Mouse (Mus musculus) stomach, embryonic 15.5 days (tissue): ENCODE results near the gene 1110025L11Rik. TPM values are rescaled to one million over a fixed set of nuclear protein-coding genes. Genes with fewer than 3 reads are reported as not detected.
"Not testable (repeated sequence)": the region's sequence is repeated elsewhere in the genome, so short reads cannot be mapped to it uniquely, and the experiment has no call there.

Experiments
- ATAC-seq: fragments of 200-750 bp; cut with Nextera tagmentation; 2 replicates; pipeline ENCODE4 v1.8.0; 2017; ENCODE audit warnings: low read depth, moderate number of reproducible peaks, moderate TSS enrichment; ENCODE audit not compliant: insufficient read depth, low FRiP score
- H3K27ac ChIP-seq: fragments of 300-500 bp; sonication (generic); 2 replicates; pipeline ENCODE4 v1.5.1; 2015; ENCODE audit warnings: mild to moderate bottlenecking, inconsistent platforms
- H3K27me3 ChIP-seq: fragments of 300-500 bp; sonication (generic); replicated peaks from 2 replicates; pipeline ENCODE4 v1.6.1; 2015; ENCODE audit warnings: inconsistent platforms
- H3K36me3 ChIP-seq: fragments of 300-500 bp; sonication (generic); 2 replicates; pipeline ENCODE4 v1.6.1; 2015; ENCODE audit warnings: inconsistent platforms
- H3K4me1 ChIP-seq: fragments of 300-500 bp; sonication (generic); 2 replicates; pipeline ENCODE4 v1.6.1; 2015; ENCODE audit warnings: inconsistent platforms
- H3K4me2 ChIP-seq: fragments of 300-500 bp; sonication (generic); 2 replicates; pipeline ENCODE4 v1.6.1; 2015; ENCODE audit warnings: mild to moderate bottlenecking, inconsistent platforms
- H3K4me3 ChIP-seq: fragments of 300-500 bp; sonication (generic); replicated peaks from 2 replicates; pipeline ENCODE4 v1.5.1; 2015; ENCODE audit warnings: inconsistent platforms
- H3K9ac ChIP-seq: fragments of 300-500 bp; sonication (generic); 2 replicates; pipeline ENCODE4 v1.6.1; 2015; ENCODE audit warnings: inconsistent platforms
- H3K9me3 ChIP-seq: fragments of 300-500 bp; sonication (generic); 2 replicates; pipeline ENCODE4 v1.6.1; 2016; ENCODE audit warnings: inconsistent platforms
- WGBS: fragments of 180-500 bp; shearing (Covaris S2); methylation state at CpG from one replicate; pipeline ENCODE4 v1.1.7; 2015; 5-methylcytosine and 5-hydroxymethylcytosine counted together
- polyA plus RNA-seq: library from polyadenylated mRNA; unstranded; fragments of >200 nt; fragmentation: Nextera tagmentation; extraction: Ambion mirVana; gene quantifications from 2 replicates; pipeline ENCODE4 v1.2.1, GENCODE M21; 2015

The 1110025L11Rik gene
- not detected in 2 replicates for polyA plus RNA-seq

GRCm38 (mm10) chr16:89063902-89064301 is at the start of gene 1110025L11Rik:
Gene 1110025L11Rik (minus strand): TSS chr16:89064002.
- ATAC-seq, H3K4me2 ChIP-seq, H3K27ac ChIP-seq, H3K9me3 ChIP-seq, H3K4me1 ChIP-seq, H3K36me3 ChIP-seq, H3K9ac ChIP-seq, H3K27me3 ChIP-seq, H3K4me3 ChIP-seq: not testable (repeated sequence)
- no CpG with 5 or more reads among the region's 2 CpGs for WGBS

GRCm38 (mm10) chr16:89071041-89071440 is 7.2 kb upstream of the 1110025L11Rik start:
- H3K4me2 ChIP-seq, H3K9ac ChIP-seq, H3K36me3 ChIP-seq, ATAC-seq, H3K4me1 ChIP-seq, H3K9me3 ChIP-seq, H3K27ac ChIP-seq, H3K4me3 ChIP-seq, H3K27me3 ChIP-seq: not testable (repeated sequence)
- WGBS, result 69% methylated on average over 2 of the region's 2 CpGs

GRCm38 (mm10) chr16:89047783-89048182 is 16.0 kb downstream of the 1110025L11Rik start, which contains the start of gene Krtap6-5:
Gene Krtap6-5 (minus strand): TSS chr16:89047883.
- WGBS, result 76% methylated on average over 3 of the region's 3 CpGs
- no peaks in the 10 kb centered on the region for H3K27me3 ChIP-seq

GRCm38 (mm10) chr16:89041372-89041771 is 22.4 kb downstream of the 1110025L11Rik start, which contains the start of gene Gm10228:
Gene Gm10228 (minus strand): TSS chr16:89041472.
- H3K36me3 ChIP-seq, H3K4me2 ChIP-seq, ATAC-seq, H3K27ac ChIP-seq, H3K9me3 ChIP-seq, H3K4me3 ChIP-seq, H3K9ac ChIP-seq, H3K27me3 ChIP-seq, H3K4me1 ChIP-seq: not testable (repeated sequence)
- WGBS, result 84% methylated on average over 2 of the region's 4 CpGs

More at GRCm38 (mm10) chr16:89047783-89048182, 16.0 kb downstream of the 1110025L11Rik start, which contains the start of gene Krtap6-5:
- Histone ChIP-seq H3K4me1 (no peaks in the 10 kb centered on the region), H3K4me3 (no peak within 1 kb of the TSS), H3K36me3 (no peaks in the 10 kb centered on the region), H3K27ac (no peak within 1 kb of the TSS), H3K4me2 (no peak within 1 kb of the TSS), H3K9me3 (no peaks in the 10 kb centered on the region), H3K9ac (no peak within 1 kb of the TSS)
- ATAC-seq, result no peak

GRCm38 (mm10) chr16:89031399-89031798 is 32.4 kb downstream of the 1110025L11Rik start, which contains the start of gene Krtap6-1:
Gene Krtap6-1 (plus strand): TSS chr16:89031699.
- H3K36me3 ChIP-seq, H3K9me3 ChIP-seq, H3K4me1 ChIP-seq, H3K27me3 ChIP-seq, ATAC-seq, H3K4me3 ChIP-seq, H3K9ac ChIP-seq, H3K4me2 ChIP-seq, H3K27ac ChIP-seq: not testable (repeated sequence)
- WGBS, result 91% methylated on average over 3 of the region's 3 CpGs

- H3K27me3 ChIP-seq, H3K4me2 ChIP-seq, H3K27ac ChIP-seq, H3K9ac ChIP-seq, ATAC-seq, H3K4me1 ChIP-seq, H3K36me3 ChIP-seq, H3K4me3 ChIP-seq, H3K9me3 ChIP-seq: not testable (repeated sequence)
- WGBS, result 94% methylated on average over 3 of the region's 3 CpGs
Observed at GRCm38 (mm10) chr16:89014984-89015383, 48.8 kb downstream of the 1110025L11Rik start, which contains the start of gene Gm10229. Gene Gm10229 (plus strand): TSS chr16:89015284.

GRCm38 (mm10) chr16:89013973-89014372 is 49.8 kb downstream of the 1110025L11Rik start:
- Histone ChIP-seq H3K9ac (no peak overlapping the region), H3K4me1 (no peaks in the 10 kb centered on the region), H3K4me2 (no peak overlapping the region), H3K36me3 (no peaks in the 10 kb centered on the region), H3K4me3 (no peak overlapping the region), H3K9me3 (no peaks in the 10 kb centered on the region), H3K27me3 (no peaks in the 10 kb centered on the region), H3K27ac (no peak overlapping the region)
- WGBS, result 94% methylated on average over 3 of the region's 3 CpGs
- ATAC-seq, result no peak

Other genes starting within 250 kb of the 1110025L11Rik start
- not detected in 2 replicates for gene Krtap15, start 243.8 kb downstream of the 1110025L11Rik start, polyA plus RNA-seq
- gene Krtap14, start 237.9 kb downstream of the 1110025L11Rik start, polyA plus RNA-seq, result not detected in 2 replicates
- gene Krtap19-1, start 194.6 kb downstream of the 1110025L11Rik start, polyA plus RNA-seq, result not detected in 2 replicates
- gene Krtap19-2, start 189.7 kb downstream of the 1110025L11Rik start, polyA plus RNA-seq, result not detected in 2 replicates
- not detected in 2 replicates for gene Krtap19-3, start 186.0 kb downstream of the 1110025L11Rik start, polyA plus RNA-seq
- gene Krtap19-4, start 178.9 kb downstream of the 1110025L11Rik start, polyA plus RNA-seq, result not detected in 2 replicates
- not detected in 2 replicates for gene Krtap19-5, start 167.5 kb downstream of the 1110025L11Rik start, polyA plus RNA-seq
- gene Krtap19-9b, start 131.7 kb downstream of the 1110025L11Rik start, polyA plus RNA-seq, result not detected in 2 replicates
- gene Krtap16-3, start 101.1 kb downstream of the 1110025L11Rik start, polyA plus RNA-seq, result not detected in 2 replicates
- not detected in 2 replicates for gene Krtap22-2, start 53.2 kb downstream of the 1110025L11Rik start, polyA plus RNA-seq
- gene Gm10229, start 48.7 kb downstream of the 1110025L11Rik start, polyA plus RNA-seq, result not detected in 2 replicates
- not detected in 2 replicates for gene Krtap6-1, start 32.3 kb downstream of the 1110025L11Rik start, polyA plus RNA-seq
- not detected in 2 replicates for gene Gm10228, start 22.5 kb downstream of the 1110025L11Rik start, polyA plus RNA-seq
- gene Krtap6-5, start 16.1 kb downstream of the 1110025L11Rik start, polyA plus RNA-seq, result not detected in 2 replicates
- not detected in 2 replicates for gene Krtap6-3, start 20.0 kb upstream of the 1110025L11Rik start, polyA plus RNA-seq
- not detected in 2 replicates for gene Gm6358, start 76.8 kb upstream of the 1110025L11Rik start, polyA plus RNA-seq
- not detected in 2 replicates for gene Gm10061, start 87.1 kb upstream of the 1110025L11Rik start, polyA plus RNA-seq
- gene Gm9789, start 94.0 kb upstream of the 1110025L11Rik start, polyA plus RNA-seq, result not detected in 2 replicates
- not detected in 2 replicates for gene Gm7735, start 105.5 kb upstream of the 1110025L11Rik start, polyA plus RNA-seq
- not detected in 2 replicates for gene 1110057P08Rik, start 110.7 kb upstream of the 1110025L11Rik start, polyA plus RNA-seq
- gene Krtap20-2, start 141.9 kb upstream of the 1110025L11Rik start, polyA plus RNA-seq, result not detected in 2 replicates